ENCODE assay signal across 9 mouse cellular contexts in the genomic region with DNA sequence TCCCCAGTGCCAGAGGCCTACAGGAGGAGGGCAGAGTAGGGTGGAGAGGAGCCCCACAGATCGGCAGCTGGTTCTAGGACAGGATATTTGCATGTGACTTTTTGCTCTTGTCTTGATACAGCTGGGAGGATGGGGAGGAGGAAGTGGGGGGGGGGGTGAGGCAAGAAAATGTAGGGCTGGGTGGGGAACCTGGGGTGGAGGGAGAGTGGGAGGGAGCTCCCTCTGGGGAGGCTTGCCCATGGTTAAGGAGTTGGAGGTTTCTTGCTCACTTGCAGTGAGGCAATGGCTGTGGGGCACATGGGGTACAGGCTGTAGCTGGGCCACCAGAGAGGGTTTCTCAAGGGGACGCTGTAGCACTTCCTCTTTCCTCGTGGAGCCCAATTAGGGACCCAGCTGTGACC. TPM values are rescaled to one million over a fixed set of nuclear protein-coding genes. Genes with fewer than 3 reads are reported as not detected.
DNase-seq lines count a peak whose midpoint lies in the region; ATAC-seq and TF ChIP-seq lines count a peak whose summit lies in the region.
"Had no signal": no experiment of that assay in that cellular context is flagged by ENCODE, and none has a peak within 500 bp of the region (broad histone marks: within the 10 kb centered on the region; RNA-seq: fewer than 3 reads in every experiment).

No protein-coding gene starts in this region.

- TF ChIP-seq CTCF in G1E (IDR thresholded peaks at IDR 0.05; ENCODE audit: low read depth, low read length), result no peak

- peaks cover 20% of the 10 kb centered on the region for H3K4me1 ChIP-seq in heart, embryonic 11.5 days (ENCODE audit: control insufficient read depth, insufficient read depth, low read length)
- peaks cover 63% of the 10 kb centered on the region for H3K4me1 ChIP-seq in G1E (ENCODE audit: insufficient read depth, low read depth, low read length)
- peaks cover 34% of the 10 kb centered on the region for H3K4me1 ChIP-seq in liver, embryonic 11.5 days (replicated peaks; ENCODE audit: control insufficient read depth, insufficient read depth, low read length)

- no peak overlapping the region for H3K27ac ChIP-seq in heart, embryonic 11.5 days (ENCODE audit: low read depth, low read length)
- peak overlapping the region; percentile 97 for H3K27ac ChIP-seq in liver, embryonic 11.5 days (ENCODE audit: low read depth, low read length)

- no peaks in the 10 kb centered on the region for H3K9me3 ChIP-seq in heart, embryonic 11.5 days (replicated peaks; ENCODE audit: control insufficient read depth, low read length)
- no peaks in the 10 kb centered on the region for H3K9me3 ChIP-seq in G1E (replicated peaks)
- no peaks in the 10 kb centered on the region for H3K9me3 ChIP-seq in liver, embryonic 11.5 days (ENCODE audit: control insufficient read depth, low read length)

- peak overlapping the region; percentile 75 for H3K4me2 ChIP-seq in heart, embryonic 11.5 days
- peak overlapping the region; percentile 95 for H3K4me2 ChIP-seq in liver, embryonic 11.5 days

- no peak overlapping the region for H3K4me3 ChIP-seq in heart, embryonic 11.5 days (ENCODE audit: low read depth, low read length)
- H3K4me3 ChIP-seq in G1E (ENCODE audit: low read depth, low read length), result peak overlapping the region; percentile 0; the same call in 1 of the 2 replicates
- H3K4me3 ChIP-seq in liver, embryonic 11.5 days (ENCODE audit: low read depth, low read length), result peak overlapping the region; percentile 90; the same call in 1 of the 2 replicates

- no peak for ATAC-seq in heart, embryonic 11.5 days (replicated peaks; ENCODE audit: insufficient number of reproducible peaks, low FRiP score, low TSS enrichment)
- ATAC-seq in G1E (ENCODE audit: extremely low read depth, insufficient number of reproducible peaks, low FRiP score, poor library complexity, severe bottlenecking), result no peak
- no peak for ATAC-seq in liver, embryonic 11.5 days (replicated peaks; ENCODE audit: low FRiP score)

- 0 out of 2 replicates have a peak overlapping the region, but pooled peaks have one; percentile 28 for H3K9ac ChIP-seq in heart, embryonic 11.5 days (ENCODE audit: low read depth, low read length)
- H3K9ac ChIP-seq in liver, embryonic 11.5 days (ENCODE audit: low read depth, low read length), result 0 out of 2 replicates have a peak overlapping the region, but pooled peaks have one; percentile 96

- no peaks in the 10 kb centered on the region for H3K27me3 ChIP-seq in heart, embryonic 11.5 days (ENCODE audit: control insufficient read depth, insufficient read depth, low read length)
- H3K27me3 ChIP-seq in G1E (ENCODE audit: insufficient read depth, low read length), result peaks cover 3% of the 10 kb centered on the region; the same call in 1 of the 2 replicates
- no peaks in the 10 kb centered on the region for H3K27me3 ChIP-seq in liver, embryonic 11.5 days (replicated peaks; ENCODE audit: control insufficient read depth, insufficient read depth, low read length)

- 64% methylated on average over 3 of the region's 3 CpGs for WGBS in heart, embryonic 11.5 days (ENCODE audit: insufficient replicate concordance)
- WGBS in liver, embryonic 11.5 days, result 20% methylated on average over 3 of the region's 3 CpGs

- DNase-seq in heart, postnatal 10 days, result no peak
- DNase-seq in G1E (ENCODE audit: low spot score), result no peak
- no peak for DNase-seq in liver, embryonic 11.5 days (ENCODE audit: low spot score)
- peak; percentile 32 for DNase-seq in spleen, adult 12 weeks (ENCODE audit: low spot score)
- no peak for DNase-seq in ovary, postnatal 10 days (ENCODE audit: low spot score)
- no peak for DNase-seq in kidney, postnatal 10 days
- DNase-seq in yolk sac, embryonic 10.5 days (ENCODE audit: low spot score), result no peak

- peaks cover 22% of the 10 kb centered on the region for H3K36me3 ChIP-seq in heart, embryonic 11.5 days (ENCODE audit: control insufficient read depth, insufficient read depth, low read length)
- H3K36me3 ChIP-seq in G1E (replicated peaks), result peaks cover 62% of the 10 kb centered on the region
- H3K36me3 ChIP-seq in liver, embryonic 11.5 days (ENCODE audit: control insufficient read depth, insufficient read depth, low read length), result peaks cover 27% of the 10 kb centered on the region

- intact Hi-C loops in heart, postnatal 10 days (cut with DNase I), result loop anchor here (10.0 kb wide), 1 partner anchor 233 kb away; no protein-coding TSS in a partner anchor

RNA-seq across cellular contexts. Expression of a gene that starts 2.7 kb away (rescaled TPM):
- polyA plus RNA-seq in heart, embryonic 11.5 days (2014; fragmentation: Nextera tagmentation; extraction: Ambion mirVana), result 24.3 and 26.9 TPM in 2 replicates
- total RNA-seq in heart, postnatal 10 days (2021), result 10 to 100 TPM; 26.3 to 28.5 TPM
- total RNA-seq in G1E (2014; fragmentation: Nextera tagmentation) (23.0 and 27.5 TPM in 2 replicates), G1E (2017) (48.9 and 53.9 TPM in 2 replicates)
- 42.6 and 46.0 TPM in 2 replicates for polyA plus RNA-seq in G1E (2012)
- 45.8 and 49.0 TPM in 2 replicates for polyA plus RNA-seq in liver, embryonic 11.5 days (2014; fragmentation: Nextera tagmentation; extraction: Ambion mirVana)

RNA-seq across cellular contexts. Expression of a gene that starts 16.5 kb away (rescaled TPM):
- polyA plus RNA-seq in heart, embryonic 11.5 days (2014; fragmentation: Nextera tagmentation; extraction: Ambion mirVana), result 0.21 and 0.34 TPM in 2 replicates
- 1 to 10 TPM; 1.7 to 1.8 TPM for total RNA-seq in heart, postnatal 10 days (2021)
- total RNA-seq in G1E (2014; fragmentation: Nextera tagmentation) (0.53 TPM in 1 of 2 replicates, not detected in the other), G1E (2017) (0.44 and 1.6 TPM in 2 replicates)
- polyA plus RNA-seq in G1E (2012), result 1.6 and 2.7 TPM in 2 replicates
- polyA plus RNA-seq in liver, embryonic 11.5 days (2014; fragmentation: Nextera tagmentation; extraction: Ambion mirVana), result 0.29 and 0.35 TPM in 2 replicates

RNA-seq across cellular contexts. Expression of a gene that starts 20.9 kb away (rescaled TPM):
- 0.42 and 1.5 TPM in 2 replicates for polyA plus RNA-seq in heart, embryonic 11.5 days (2014; fragmentation: Nextera tagmentation; extraction: Ambion mirVana)
- not detected for total RNA-seq in heart, postnatal 10 days (2021)
- total RNA-seq in G1E (2014; fragmentation: Nextera tagmentation), result not detected in 2 replicates
- total RNA-seq in G1E (2017), result 0.05 TPM in 1 of 2 replicates, not detected in the other
- polyA plus RNA-seq in G1E (2012), result not detected in 2 replicates
- polyA plus RNA-seq in liver, embryonic 11.5 days (2014; fragmentation: Nextera tagmentation; extraction: Ambion mirVana), result 62.3 and 63.4 TPM in 2 replicates
- polyA plus RNA-seq: embryonic facial prominence, embryonic 14.5 days had no signal

RNA-seq across cellular contexts. Expression of a gene that starts 32.5 kb away (rescaled TPM):
- polyA plus RNA-seq in heart, embryonic 11.5 days (2014; fragmentation: Nextera tagmentation; extraction: Ambion mirVana), result not detected in 2 replicates
- total RNA-seq in heart, postnatal 10 days (2021), result not detected
- total RNA-seq in G1E (2014; fragmentation: Nextera tagmentation) (not detected in 2 replicates), G1E (2017) (not detected in 2 replicates)
- polyA plus RNA-seq in G1E (2012), result not detected in 2 replicates
- not detected in 2 replicates for polyA plus RNA-seq in liver, embryonic 11.5 days (2014; fragmentation: Nextera tagmentation; extraction: Ambion mirVana)

RNA-seq across cellular contexts. Expression of a gene that starts 40.4 kb away (rescaled TPM):
- 64.1 and 83.0 TPM in 2 replicates for polyA plus RNA-seq in heart, embryonic 11.5 days (2014; fragmentation: Nextera tagmentation; extraction: Ambion mirVana)
- 10 to 100 TPM; 53.7 to 58.2 TPM for total RNA-seq in heart, postnatal 10 days (2021)
- total RNA-seq in G1E (2014; fragmentation: Nextera tagmentation), result not detected in 2 replicates
- 0.23 and 0.33 TPM in 2 replicates for total RNA-seq in G1E (2017)
- 0.25 and 0.30 TPM in 2 replicates for polyA plus RNA-seq in G1E (2012)
- polyA plus RNA-seq in liver, embryonic 11.5 days (2014; fragmentation: Nextera tagmentation; extraction: Ambion mirVana), result 64.9 and 69.0 TPM in 2 replicates

Comparison
In these comparisons a context has a peak if more than half of its experiments do, and no peak if none do; other contexts are left out.
1. RNA of a gene that starts 20.9 kb away (polyA plus RNA-seq): 62.3 to 63.4 TPM in liver, embryonic 11.5 days; 0.42 to 1.5 TPM in heart, embryonic 11.5 days and not detected in G1E; every median in the first group is over 10 times any median in the second.